Mouse (Mus musculus): Measurements from ENCODE around the gene Zfp53.

Gene Zfp53

GRCm38 (mm10) chr17:21517130-21517671 lies 28.4 kb downstream of the Zfp53 start:
- DNase-seq (ENCODE audit: low read depth, low spot score): no peak

- DNase-seq (ENCODE audit: low read depth, low spot score): no peak
These were observed 37.5 kb downstream of the Zfp53 start for GRCm38 (mm10) chr17:21526270-21526669.

GRCm38 (mm10) chr17:21530645-21531330 lies 42.0 kb downstream of the Zfp53 start:
- DNase-seq (ENCODE audit: low read depth, low spot score): no peak

- no peak for DNase-seq (ENCODE audit: low read depth, low spot score)
These were observed 42.8 kb downstream of the Zfp53 start for GRCm38 (mm10) chr17:21531621-21532020.

- DNase-seq (ENCODE audit: low read depth, low spot score): peak; percentile 79
These were observed 43.5 kb downstream of the Zfp53 start for GRCm38 (mm10) chr17:21532101-21532951.

GRCm38 (mm10) chr17:21533961-21534360 lies 45.2 kb downstream of the Zfp53 start:
- DNase-seq (ENCODE audit: low read depth, low spot score): no peak

GRCm38 (mm10) chr17:21534460-21535095 lies 45.8 kb downstream of the Zfp53 start:
- DNase-seq (ENCODE audit: low read depth, low spot score): peak; percentile 95

- DNase-seq (ENCODE audit: low read depth, low spot score): peak; percentile 90
These were observed 46.6 kb downstream of the Zfp53 start, which contains the start of gene Zfp52 for GRCm38 (mm10) chr17:21535096-21536001. TSS of gene Zfp52 (plus strand) at chr17:21535539.

- DNase-seq (ENCODE audit: low read depth, low spot score): peak; percentile 60
These were observed 47.3 kb downstream of the Zfp53 start for GRCm38 (mm10) chr17:21536096-21536495.

- DNase-seq (ENCODE audit: low read depth, low spot score): peak; percentile 49
These were observed 47.9 kb downstream of the Zfp53 start for GRCm38 (mm10) chr17:21536676-21537075.

GRCm38 (mm10) chr17:21557831-21558230 lies 69.0 kb downstream of the Zfp53 start:
- DNase-seq (ENCODE audit: low read depth, low spot score): no peak
